Comparison of ENCODE assay signal across 8 mouse cellular contexts in the genomic region with DNA sequence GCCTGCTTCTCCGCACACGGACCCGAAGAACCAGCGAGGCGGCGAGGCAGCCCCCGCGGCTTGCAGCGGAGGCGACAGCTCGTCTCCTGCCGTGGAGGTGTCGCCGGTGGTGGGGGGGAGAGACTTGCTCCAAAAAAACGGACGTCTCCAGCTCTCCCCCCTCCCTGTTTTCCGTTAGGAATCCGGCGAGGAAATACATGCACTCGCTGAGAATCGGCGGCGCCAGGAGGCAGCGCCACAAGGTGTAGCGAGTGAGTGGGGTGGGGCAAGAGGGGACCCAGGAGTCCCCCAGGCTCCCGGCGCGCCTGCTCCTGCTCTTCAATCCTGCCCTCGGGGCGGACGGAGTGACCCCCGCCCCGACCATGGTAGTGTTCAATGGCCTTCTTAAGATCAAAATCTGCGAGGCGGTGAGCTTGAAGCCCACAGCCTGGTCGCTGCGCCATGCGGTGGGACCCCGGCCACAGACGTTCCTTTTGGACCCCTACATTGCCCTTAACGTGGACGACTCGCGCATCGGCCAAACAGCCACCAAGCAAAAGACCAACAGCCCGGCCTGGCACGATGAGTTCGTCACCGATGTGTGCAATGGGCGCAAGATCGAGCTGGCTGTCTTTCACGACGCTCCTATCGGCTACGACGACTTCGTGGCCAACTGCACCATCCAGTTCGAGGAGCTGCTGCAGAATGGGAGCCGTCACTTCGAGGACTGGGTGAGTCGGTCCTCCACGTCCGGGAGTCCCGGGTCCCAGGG. TPM values are rescaled to one million over a fixed set of nuclear protein-coding genes. Genes with fewer than 3 reads are reported as not detected.
A peak's percentile ranks its signal among the peaks of the same experiment; 100 is the strongest.
DNase-seq lines count a peak whose midpoint lies in the region; ATAC-seq and TF ChIP-seq lines count a peak whose summit lies in the region.

No protein-coding gene starts in this region.

- under 1% methylated on average over 64 of the region's 64 CpGs for WGBS in bone marrow, adult 2 months
- WGBS in forebrain, embryonic 14.5 days = under 1% methylated on average over 64 of the region's 64 CpGs
- WGBS in spleen, adult 2 months = 2% methylated on average over 63 of the region's 64 CpGs

- no peaks in the 10 kb centered on the region for H3K27me3 ChIP-seq in forebrain, embryonic 14.5 days (replicated peaks; ENCODE audit: control insufficient read depth, insufficient read depth, low read length)
- H3K27me3 ChIP-seq in spleen, adult 2 months (ENCODE audit: control insufficient read depth, insufficient read depth, low read length) = peaks cover 2% of the 10 kb centered on the region; the same call in 1 of the 2 replicates

- H3K27ac ChIP-seq in bone marrow, adult 2 months (ENCODE audit: control insufficient read depth, insufficient read depth, low read depth, low read length, poor library complexity) = no peak overlapping the region; the same call in 1 of the 2 replicates
- peak overlapping the region; percentile 91 for H3K27ac ChIP-seq in forebrain, embryonic 14.5 days (ENCODE audit: low read depth, low read length)
- no peak overlapping the region for H3K27ac ChIP-seq in spleen, adult 2 months (ENCODE audit: insufficient read depth, low read length)

- TF ChIP-seq CTCF in bone marrow, adult 2 months (IDR thresholded peaks at IDR 0.05; ENCODE audit: control insufficient read depth, insufficient read depth, low read length) = no peak
- TF ChIP-seq CTCF in spleen, adult 2 months (IDR thresholded peaks at IDR 0.05; ENCODE audit: extremely low read depth, insufficient read depth, insufficient read length, insufficient replicate concordance) = no peak

- TF ChIP-seq POLR2A in bone marrow, adult 2 months (IDR thresholded peaks at IDR 0.05; ENCODE audit: borderline replicate concordance, control insufficient read depth, low read depth, low read length) = no peak
- TF ChIP-seq POLR2A in spleen, adult 2 months (IDR thresholded peaks at IDR 0.05; ENCODE audit: low read depth, low read length) = no peak

- intact Hi-C loops in heart, postnatal 36 days (cut with DNase I) = loop anchor here (5.0 to 10.0 kb wide), 4 partner anchors 69 to 656 kb away; a partner anchor contains a TSS

- H3K36me3 ChIP-seq in forebrain, embryonic 14.5 days (ENCODE audit: control insufficient read depth, insufficient read depth, low read length) = no peaks in the 10 kb centered on the region
- H3K36me3 ChIP-seq in spleen, adult 2 months (ENCODE audit: control insufficient read depth, insufficient read depth, low read length) = no peaks in the 10 kb centered on the region

- no peaks in the 10 kb centered on the region for H3K9me3 ChIP-seq in forebrain, embryonic 14.5 days (replicated peaks; ENCODE audit: control insufficient read depth, low read length)

- DNase-seq in CD4-positive, CD25-positive, alpha-beta regulatory T cell, adult 2 months (ENCODE audit: low read depth, low spot score) = peak; percentile 58
- peak; percentile 60 for DNase-seq in forebrain, embryonic 14.5 days (ENCODE audit: low spot score)
- peak; percentile 52 to 61 for DNase-seq in heart, postnatal 36 days
- peak; percentile 39 to 45 for DNase-seq in left cerebral cortex, adult 8-10 months (ENCODE audit: low spot score in 2 of 2)
- peak in 1 of 2 experiments; percentile 42 for DNase-seq in spleen, adult 2 months (ENCODE audit: low read depth in 1 of 2, low spot score in 2 of 2)

- peak overlapping the region; percentile 84 for H3K9ac ChIP-seq in forebrain, embryonic 14.5 days (ENCODE audit: low read length)

- ATAC-seq in CD4-positive, CD25-positive, alpha-beta regulatory T cell, adult 4 months = no peak
- ATAC-seq in forebrain, embryonic 14.5 days = peak; percentile 24
- peak; percentile 2; the same call in 1 of the 2 replicates for ATAC-seq in megakaryocyte, adult 5-6 weeks (ENCODE audit: poor library complexity, severe bottlenecking)

- peak overlapping the region; percentile 82 for H3K4me3 ChIP-seq in bone marrow, adult 2 months (replicated peaks; ENCODE audit: control insufficient read depth, low read depth, low read length)
- peak overlapping the region; percentile 68 for H3K4me3 ChIP-seq in forebrain, embryonic 14.5 days (ENCODE audit: low read depth, low read length)
- peak overlapping the region; percentile 99 for H3K4me3 ChIP-seq in spleen, adult 2 months (ENCODE audit: extremely low read depth, insufficient read depth, insufficient read length)

- H3K4me2 ChIP-seq in forebrain, embryonic 14.5 days (ENCODE audit: low read length) = peak overlapping the region; percentile 82

- peaks cover 2% of the 10 kb centered on the region for H3K4me1 ChIP-seq in bone marrow, adult 2 months (ENCODE audit: control insufficient read depth, insufficient read depth, low read length)
- H3K4me1 ChIP-seq in forebrain, embryonic 14.5 days (ENCODE audit: control insufficient read depth, insufficient read depth, low read length) = peaks cover 9% of the 10 kb centered on the region
- H3K4me1 ChIP-seq in spleen, adult 2 months (ENCODE audit: control insufficient read depth, insufficient read depth, insufficient read length) = peaks cover 4% of the 10 kb centered on the region

RNA-seq across cellular contexts. Expression of a gene that starts 0.8 kb away (rescaled TPM):
- polyA plus RNA-seq in CD4-positive, CD25-positive, alpha-beta regulatory T cell, adult 4 months (2017; shearing (Covaris generic)) = 1 to 10 TPM; 3.5 to 4.6 TPM
- polyA plus RNA-seq in bone marrow, adult 2 months (2011; ENCODE audit: insufficient read depth, insufficient read length, low replicate concordance, missing spikeins) = 3.5 and 4.8 TPM in 2 replicates
- polyA plus RNA-seq in forebrain, embryonic 14.5 days (2014; fragmentation: Nextera tagmentation; extraction: Ambion mirVana) = 16.9 and 26.1 TPM in 2 replicates
- 10 to 100 TPM; 21.2 to 25.2 TPM for total RNA-seq in heart, postnatal 36 days (2021)
- 100 to 1,000 TPM; 250 to 274 (median 263) TPM for total RNA-seq in left cerebral cortex, adult 8-10 months (2022)
- total RNA-seq in megakaryocyte, adult 5-6 weeks (2015) = 7.3 and 8.1 TPM in 2 replicates
- 3.5 and 13.3 TPM in 2 replicates for total RNA-seq in megakaryocyte, adult 5-6 weeks (2017)
- polyA plus RNA-seq in spleen, adult 2 months (2012; rRNA removed) = 4.8 and 5.8 TPM in 2 replicates

RNA-seq across cellular contexts. Expression of a gene that starts 23.4 kb away (rescaled TPM):
- 10 to 100 TPM; 13.9 to 17.4 TPM for polyA plus RNA-seq in CD4-positive, CD25-positive, alpha-beta regulatory T cell, adult 4 months (2017; shearing (Covaris generic))
- 7.7 and 11.7 TPM in 2 replicates for polyA plus RNA-seq in bone marrow, adult 2 months (2011; ENCODE audit: insufficient read depth, insufficient read length, low replicate concordance, missing spikeins)
- 9.6 and 11.1 TPM in 2 replicates for polyA plus RNA-seq in forebrain, embryonic 14.5 days (2014; fragmentation: Nextera tagmentation; extraction: Ambion mirVana)
- 10 to 100 TPM; 10.9 to 11.4 TPM for total RNA-seq in heart, postnatal 36 days (2021)
- total RNA-seq in left cerebral cortex, adult 8-10 months (2022) = 10 to 100 TPM; 12.3 to 15.3 (median 13.9) TPM
- 15.8 and 17.2 TPM in 2 replicates for total RNA-seq in megakaryocyte, adult 5-6 weeks (2015)
- total RNA-seq in megakaryocyte, adult 5-6 weeks (2017) = 19.5 and 24.9 TPM in 2 replicates
- polyA plus RNA-seq in spleen, adult 2 months (2012; rRNA removed) = 1.7 and 2.2 TPM in 2 replicates
